Mouse (Mus musculus) ES-E14 (cell line): ENCODE data around the gene Lrrc1.

Experiments
- MAFK ChIP-seq: IDR thresholded peaks from 2 replicates; pipeline ENCODE4 v1.6.1; 2014; ENCODE audit warnings: mild to moderate bottlenecking, low read depth, low read length, inconsistent platforms; ENCODE audit not compliant: insufficient read depth
- ZC3H11A ChIP-seq: IDR thresholded peaks from 2 replicates; pipeline ENCODE4 v1.6.1; 2012; ENCODE audit warnings: low read depth, mild to moderate bottlenecking, inconsistent platforms, low read length, borderline replicate concordance
- ZNF384 ChIP-seq: IDR thresholded peaks from 2 replicates; pipeline ENCODE4 v1.6.1; 2012; ENCODE audit warnings: low read depth, low read length, inconsistent platforms

- no peak for TF ChIP-seq MAFK
- no peak for TF ChIP-seq ZNF384
- no peak for TF ChIP-seq ZC3H11A
These were observed 47.8 kb upstream of the Lrrc1 start for GRCm38 (mm10) chr9:77592423-77592822.
